Mouse (Mus musculus): ENCODE results near the gene Arl16. TPM values are rescaled to one million over a fixed set of nuclear protein-coding genes. Genes with fewer than 3 reads are reported as not detected.

The Arl16 gene
- polyA plus RNA-seq, 1 experiment from 2014 or later = 32.7 TPM

DNA sequence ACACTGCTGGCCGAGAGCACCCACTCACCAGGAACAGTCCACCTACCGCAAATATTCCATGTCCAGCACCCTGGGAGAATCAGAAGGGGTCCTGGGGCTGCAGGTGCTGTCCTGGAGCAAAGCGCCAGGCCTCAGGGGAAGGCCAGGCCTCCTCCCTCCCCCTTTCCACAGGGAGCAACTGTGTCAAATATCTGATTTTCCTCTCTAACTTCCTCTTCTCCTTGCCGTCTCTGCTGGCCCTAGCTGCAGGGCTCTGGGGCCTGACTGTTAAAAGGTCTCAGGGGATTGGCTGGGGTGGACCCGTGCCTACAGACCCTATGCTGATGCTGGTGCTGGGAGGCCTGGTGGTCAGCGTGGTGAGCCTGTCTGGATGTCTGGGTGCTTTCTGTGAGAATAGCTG lies 23.3 kb downstream of the Arl16 start:
- Histone ChIP-seq H3K4me3 (replicated peaks; ENCODE audit: low read depth, low read length) (no peak overlapping the region), H3K9ac (ENCODE audit: low read depth, low read length) (no peak overlapping the region), H3K36me3 (ENCODE audit: insufficient read depth, low read length) (no peaks in the 10 kb centered on the region), H3K4me1 (replicated peaks; ENCODE audit: insufficient read depth, low read length) (no peaks in the 10 kb centered on the region; the same call in 1 of the 2 replicates), H3K4me2 (ENCODE audit: low read length) (no peak overlapping the region), H3K9me3 (replicated peaks; ENCODE audit: low read length) (no peaks in the 10 kb centered on the region), H3K27ac (no peak overlapping the region), H3K27me3 (ENCODE audit: insufficient read depth, low read length) (no peaks in the 10 kb centered on the region)
- DNase-seq (ENCODE audit: low spot score) (no peak), ATAC-seq (replicated peaks; ENCODE audit: low FRiP score, low read depth) (no peak)
- 68% methylated on average over 6 of the region's 6 CpGs for WGBS
- TF ChIP-seq CTCF (IDR thresholded peaks at IDR 0.05; ENCODE audit: low read depth) = no peak

DNA sequence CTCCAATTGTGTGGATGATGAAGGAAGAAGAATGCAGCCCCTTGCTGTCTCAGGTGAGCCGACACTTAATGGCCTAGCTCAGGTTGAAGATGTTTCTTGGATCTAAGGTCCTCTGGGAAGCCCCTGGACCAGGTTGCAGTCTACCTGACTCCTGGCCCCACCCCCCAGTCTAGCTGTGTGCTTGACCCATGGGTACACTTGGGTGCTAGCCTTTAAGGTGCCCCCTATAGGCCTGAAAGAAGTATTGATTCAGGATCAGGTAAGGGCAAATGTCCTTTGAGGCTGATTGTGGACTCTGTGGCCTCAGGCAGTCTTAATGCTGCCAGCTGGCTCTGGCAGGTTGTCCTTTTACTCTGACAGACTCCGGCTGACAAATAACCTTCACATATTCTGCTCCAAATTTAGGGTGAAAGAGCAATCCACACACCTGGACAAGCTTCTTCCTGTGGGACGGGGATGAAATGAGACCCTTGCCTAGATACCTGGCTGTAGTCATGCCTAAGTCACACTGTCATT lies 24.6 kb downstream of the Arl16 start:
- Histone ChIP-seq H3K4me1 (replicated peaks; ENCODE audit: insufficient read depth, low read length) (no peaks in the 10 kb centered on the region), H3K27ac (no peak overlapping the region), H3K4me3 (replicated peaks; ENCODE audit: low read depth, low read length) (no peak overlapping the region), H3K36me3 (ENCODE audit: insufficient read depth, low read length) (no peaks in the 10 kb centered on the region), H3K4me2 (ENCODE audit: low read length) (no peak overlapping the region), H3K9ac (ENCODE audit: low read depth, low read length) (no peak overlapping the region), H3K27me3 (ENCODE audit: insufficient read depth, low read length) (no peaks in the 10 kb centered on the region), H3K9me3 (replicated peaks; ENCODE audit: low read length) (no peaks in the 10 kb centered on the region)
- no peak for TF ChIP-seq CTCF (IDR thresholded peaks at IDR 0.05; ENCODE audit: low read depth)
- DNase-seq (ENCODE audit: low spot score) (no peak), ATAC-seq (replicated peaks; ENCODE audit: low FRiP score, low read depth) (no peak)
- WGBS = 88% methylated on average over 3 of the region's 3 CpGs

GRCm38 (mm10) chr11:120442344-120442743 lies 25.1 kb downstream of the Arl16 start, which contains the start of gene Tspan10:
Gene Tspan10, plus strand, starts transcription at chr11:120442644.
- TF ChIP-seq CTCF (IDR thresholded peaks at IDR 0.05; ENCODE audit: low read depth) = no peak
- Histone ChIP-seq H3K9me3 (replicated peaks; ENCODE audit: low read length) (no peaks in the 10 kb centered on the region), H3K36me3 (ENCODE audit: insufficient read depth, low read length) (no peaks in the 10 kb centered on the region), H3K4me3 (replicated peaks; ENCODE audit: low read depth, low read length) (no peak within 1 kb of the TSS), H3K4me2 (ENCODE audit: low read length) (no peak within 1 kb of the TSS), H3K27ac (no peak within 1 kb of the TSS), H3K4me1 (replicated peaks; ENCODE audit: insufficient read depth, low read length) (no peaks in the 10 kb centered on the region), H3K27me3 (ENCODE audit: insufficient read depth, low read length) (no peaks in the 10 kb centered on the region), H3K9ac (ENCODE audit: low read depth, low read length) (no peak within 1 kb of the TSS)
- ATAC-seq (replicated peaks; ENCODE audit: low FRiP score, low read depth) (no peak), DNase-seq (ENCODE audit: low spot score) (no peak)
- 96% methylated on average over 3 of the region's 3 CpGs for WGBS

GRCm38 (mm10) chr11:120437857-120438385 lies 29.5 kb downstream of the Arl16 start:
- peak overlapping the region; percentile 71 for H3K4me2 ChIP-seq (ENCODE audit: low read length)
- WGBS = 25% methylated on average over 12 of the region's 12 CpGs
- ATAC-seq (replicated peaks; ENCODE audit: low FRiP score, low read depth) (no peak), DNase-seq (ENCODE audit: low spot score) (no peak)
- H3K4me1 ChIP-seq (replicated peaks; ENCODE audit: insufficient read depth, low read length) = peaks cover 6% of the 10 kb centered on the region
- no peak; the same call in 1 of the 2 replicates for TF ChIP-seq CTCF (IDR thresholded peaks at IDR 0.05; ENCODE audit: low read depth)
- H3K27me3 ChIP-seq (ENCODE audit: insufficient read depth, low read length) = no peaks in the 10 kb centered on the region
- peaks cover 6% of the 10 kb centered on the region; the same call in 1 of the 2 replicates for H3K36me3 ChIP-seq (ENCODE audit: insufficient read depth, low read length)
- H3K27ac ChIP-seq = peak overlapping the region; percentile 79; the same call in 1 of the 2 replicates
- no peaks in the 10 kb centered on the region for H3K9me3 ChIP-seq (replicated peaks; ENCODE audit: low read length)
- peak overlapping the region; percentile 96 for H3K4me3 ChIP-seq (replicated peaks; ENCODE audit: low read depth, low read length)
- peak overlapping the region; percentile 95 for H3K9ac ChIP-seq (ENCODE audit: low read depth, low read length)

DNA sequence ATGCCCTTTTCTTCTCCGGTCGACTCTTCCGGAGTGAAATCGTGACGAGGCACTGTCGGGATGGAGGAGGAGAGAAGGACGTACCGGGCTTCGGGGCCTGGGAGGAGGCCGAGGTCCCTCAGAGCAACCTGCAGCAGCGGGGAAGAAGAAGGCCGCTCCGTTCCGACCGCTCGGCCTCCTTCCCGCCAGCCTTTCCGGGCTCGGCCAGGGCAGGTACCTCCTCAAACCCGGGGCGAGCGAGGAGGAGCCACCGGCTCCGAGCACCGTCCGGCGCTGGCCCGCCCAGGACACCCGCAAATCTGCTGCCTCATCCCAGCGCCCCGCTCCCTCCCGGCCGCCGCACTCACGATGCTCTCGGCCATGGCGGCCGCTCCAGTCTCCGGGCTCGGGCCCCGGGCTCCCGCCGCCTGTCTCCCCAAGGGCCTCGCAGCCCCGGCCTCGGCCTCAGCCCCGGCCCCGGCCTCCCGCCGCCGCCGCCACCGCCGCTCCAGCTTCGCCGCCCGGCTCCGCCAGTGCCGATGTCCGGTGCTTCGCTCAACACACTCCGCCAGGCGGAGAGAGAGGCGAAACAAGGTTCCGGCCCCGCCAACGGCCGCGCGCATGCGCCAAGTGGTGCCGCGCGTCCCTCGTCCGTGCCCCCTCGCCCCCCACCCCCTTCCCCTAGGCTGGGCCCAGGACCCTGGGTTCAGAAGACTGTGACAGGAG lies 30.1 kb downstream of the Arl16 start, which contains the start of gene Nploc4:
TSS of gene Nploc4 (minus strand) at position 557 of the 705 bp plus-strand sequence.
- ATAC-seq (replicated peaks; ENCODE audit: low FRiP score, low read depth) = peak; percentile 90
- H3K27me3 ChIP-seq (ENCODE audit: insufficient read depth, low read length) = no peaks in the 10 kb centered on the region
- peak; percentile 88 for DNase-seq (ENCODE audit: low spot score)
- H3K27ac ChIP-seq = peak within 1 kb of the TSS; percentile 79
- no peaks in the 10 kb centered on the region for H3K9me3 ChIP-seq (replicated peaks; ENCODE audit: low read length)
- peaks cover 11% of the 10 kb centered on the region; the same call in 1 of the 2 replicates for H3K36me3 ChIP-seq (ENCODE audit: insufficient read depth, low read length)
- no peak; the same call in 1 of the 2 replicates for TF ChIP-seq CTCF (IDR thresholded peaks at IDR 0.05; ENCODE audit: low read depth)
- peak within 1 kb of the TSS; percentile 71 for H3K4me2 ChIP-seq (ENCODE audit: low read length)
- H3K9ac ChIP-seq (ENCODE audit: low read depth, low read length) = peak within 1 kb of the TSS; percentile 95
- WGBS = under 1% methylated on average over 70 of the region's 77 CpGs
- H3K4me1 ChIP-seq (replicated peaks; ENCODE audit: insufficient read depth, low read length) = peaks cover 6% of the 10 kb centered on the region
- peak within 1 kb of the TSS; percentile 96 for H3K4me3 ChIP-seq (replicated peaks; ENCODE audit: low read depth, low read length)

DNA sequence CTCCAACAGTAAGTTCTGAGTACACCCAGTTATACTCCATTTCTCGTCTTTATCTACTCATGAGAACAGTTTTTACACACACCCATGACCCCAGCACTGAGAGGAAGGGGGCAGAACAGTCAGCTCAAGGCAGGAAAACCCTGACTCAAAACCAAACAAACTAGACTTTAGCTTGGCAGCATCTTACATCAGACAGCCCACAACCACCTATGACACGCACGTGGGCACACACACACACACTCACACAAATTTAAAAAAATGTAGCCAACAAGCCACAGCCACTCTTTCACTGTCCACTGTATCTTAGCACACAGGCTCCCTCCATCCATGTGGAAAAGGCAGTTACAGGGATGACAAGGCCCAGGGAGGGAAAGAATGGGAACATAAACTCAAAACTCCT lies 40.7 kb downstream of the Arl16 start:
- Histone ChIP-seq H3K36me3 (ENCODE audit: insufficient read depth, low read length) (peaks cover 47% of the 10 kb centered on the region), H3K4me2 (ENCODE audit: low read length) (no peak overlapping the region), H3K27me3 (ENCODE audit: insufficient read depth, low read length) (no peaks in the 10 kb centered on the region), H3K9me3 (replicated peaks; ENCODE audit: low read length) (no peaks in the 10 kb centered on the region), H3K9ac (ENCODE audit: low read depth, low read length) (no peak overlapping the region), H3K4me1 (replicated peaks; ENCODE audit: insufficient read depth, low read length) (peaks cover 8% of the 10 kb centered on the region), H3K27ac (no peak overlapping the region), H3K4me3 (replicated peaks; ENCODE audit: low read depth, low read length) (no peak overlapping the region)
- no peak for DNase-seq (ENCODE audit: low spot score)
- 89% methylated on average over 3 of the region's 3 CpGs for WGBS
- TF ChIP-seq CTCF (IDR thresholded peaks at IDR 0.05; ENCODE audit: low read depth) = no peak
- no peak for ATAC-seq (replicated peaks; ENCODE audit: low FRiP score, low read depth)
